Mouse (Mus musculus): Measurements from ENCODE around the gene Tmem45a2. TPM values are rescaled to one million over a fixed set of nuclear protein-coding genes. Genes with fewer than 3 reads are reported as not detected.

Gene Tmem45a2
- polyA plus RNA-seq (2015; fragmentation: Nextera tagmentation; extraction: Ambion mirVana) = not detected in 2 replicates

GRCm38 (mm10) chr16:57071132-57071639 lies at the start of gene Tmem45a2:
Gene Tmem45a2 (minus strand): TSS chr16:57071372.
- H3K4me2 ChIP-seq = no peak within 1 kb of the TSS
- no peak for ATAC-seq
- no peaks in the 10 kb centered on the region for H3K4me1 ChIP-seq
- H3K9me3 ChIP-seq (replicated peaks) = no peaks in the 10 kb centered on the region
- no peak within 1 kb of the TSS for H3K9ac ChIP-seq
- no peaks in the 10 kb centered on the region for H3K27me3 ChIP-seq
- no peaks in the 10 kb centered on the region for H3K36me3 ChIP-seq (ENCODE audit: poor library complexity, severe bottlenecking)
- H3K27ac ChIP-seq = no peak within 1 kb of the TSS
- WGBS = 94% methylated on average over 5 of the region's 5 CpGs
- H3K4me3 ChIP-seq = no peak within 1 kb of the TSS

DNA sequence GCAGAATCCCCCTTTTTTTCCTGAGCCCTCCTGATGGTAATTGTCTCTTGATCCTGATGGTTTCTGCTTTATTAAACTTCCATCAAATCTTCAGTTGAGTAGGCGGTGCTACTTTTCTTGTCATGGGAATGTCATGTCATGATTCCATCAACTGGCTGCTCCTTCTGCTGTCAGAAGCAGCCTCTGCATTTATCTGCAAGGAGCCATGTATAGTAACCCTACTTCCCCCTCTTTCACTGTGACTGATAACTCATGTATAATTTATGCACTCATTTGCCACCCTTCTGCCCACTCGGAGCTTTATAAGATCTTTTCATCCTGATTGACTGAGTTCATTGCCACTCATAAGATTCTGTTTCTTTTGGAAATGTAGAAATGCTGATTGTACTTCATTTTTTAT lies 46.4 kb upstream of the Tmem45a2 start:
- Histone ChIP-seq H3K4me3 (no peak overlapping the region), H3K9ac (no peak overlapping the region), H3K36me3 (ENCODE audit: poor library complexity, severe bottlenecking) (no peaks in the 10 kb centered on the region), H3K27ac (no peak overlapping the region), H3K9me3 (replicated peaks) (no peaks in the 10 kb centered on the region), H3K4me1 (peaks cover 4% of the 10 kb centered on the region), H3K27me3 (no peaks in the 10 kb centered on the region), H3K4me2 (no peak overlapping the region)
- no peak for ATAC-seq
- 67% methylated on average over 2 of the region's 2 CpGs for WGBS

- Histone ChIP-seq H3K9me3 (replicated peaks) (no peaks in the 10 kb centered on the region), H3K4me3 (no peak overlapping the region), H3K27ac (no peak overlapping the region), H3K9ac (no peak overlapping the region), H3K27me3 (no peaks in the 10 kb centered on the region), H3K4me2 (no peak overlapping the region), H3K36me3 (ENCODE audit: poor library complexity, severe bottlenecking) (no peaks in the 10 kb centered on the region), H3K4me1 (no peaks in the 10 kb centered on the region)
- ATAC-seq = no peak
Measured at GRCm38 (mm10) chr16:57116066-57116465, 44.9 kb upstream of the Tmem45a2 start.

GRCm38 (mm10) chr16:57106185-57106960 lies 35.2 kb upstream of the Tmem45a2 start:
- H3K27me3 ChIP-seq = no peaks in the 10 kb centered on the region
- WGBS = 83% methylated on average over 5 of the region's 5 CpGs

GRCm38 (mm10) chr16:57101174-57101573 lies 30.0 kb upstream of the Tmem45a2 start:
- 89% methylated on average over 1 of the region's 1 CpGs for WGBS
- H3K9ac ChIP-seq = no peak overlapping the region
- H3K9me3 ChIP-seq (replicated peaks) = no peaks in the 10 kb centered on the region
- ATAC-seq = no peak
- no peak overlapping the region for H3K4me2 ChIP-seq
- no peaks in the 10 kb centered on the region for H3K27me3 ChIP-seq
- no peak overlapping the region for H3K27ac ChIP-seq
- H3K36me3 ChIP-seq (ENCODE audit: poor library complexity, severe bottlenecking) = no peaks in the 10 kb centered on the region
- H3K4me3 ChIP-seq = no peak overlapping the region
- H3K4me1 ChIP-seq = no peaks in the 10 kb centered on the region

More at GRCm38 (mm10) chr16:57106185-57106960, 35.2 kb upstream of the Tmem45a2 start:
- Histone ChIP-seq H3K9me3 (replicated peaks) (no peaks in the 10 kb centered on the region), H3K27ac (no peak overlapping the region), H3K4me2 (no peak overlapping the region), H3K4me3 (no peak overlapping the region), H3K4me1 (no peaks in the 10 kb centered on the region), H3K9ac (no peak overlapping the region), H3K36me3 (ENCODE audit: poor library complexity, severe bottlenecking) (no peaks in the 10 kb centered on the region)
- ATAC-seq = no peak

DNA sequence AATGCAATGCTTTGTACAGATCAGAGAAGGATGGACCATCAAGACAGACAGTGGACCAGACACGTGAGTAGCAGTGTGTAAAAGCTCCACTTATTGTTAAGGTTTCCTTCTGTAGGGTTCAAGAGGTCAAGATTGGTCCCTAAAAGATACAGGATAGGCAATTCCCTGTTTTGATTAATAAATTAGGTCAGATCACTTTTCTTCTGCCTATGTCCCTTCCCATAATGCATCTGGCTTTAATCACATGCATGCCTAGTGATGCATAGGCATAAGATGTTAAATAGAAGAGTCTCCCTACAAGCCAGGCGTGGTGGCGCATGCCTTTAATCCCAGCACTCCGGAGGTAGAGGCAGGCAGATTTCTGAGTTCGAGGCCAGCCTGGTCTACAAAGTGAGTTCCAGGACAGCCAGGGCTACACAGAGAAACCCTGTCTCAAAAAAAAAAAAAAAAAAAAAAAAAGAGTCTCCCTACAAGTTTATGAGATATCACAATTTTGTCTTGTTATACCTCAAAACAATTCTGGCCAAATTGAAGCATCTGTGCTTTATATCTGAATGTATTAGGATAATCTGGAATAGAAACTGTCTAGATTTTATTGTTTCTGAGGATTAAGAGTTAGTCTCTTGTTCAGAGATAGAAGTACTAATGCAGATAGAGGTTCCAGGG lies 28.5 kb upstream of the Tmem45a2 start:
- no peaks in the 10 kb centered on the region for H3K27me3 ChIP-seq
- no peaks in the 10 kb centered on the region for H3K9me3 ChIP-seq (replicated peaks)
- H3K4me1 ChIP-seq = no peaks in the 10 kb centered on the region
- no peak for ATAC-seq
- H3K4me3 ChIP-seq = no peak overlapping the region
- H3K27ac ChIP-seq = no peak overlapping the region
- H3K4me2 ChIP-seq = no peak overlapping the region
- 80% methylated on average over 5 of the region's 5 CpGs for WGBS
- no peak overlapping the region for H3K9ac ChIP-seq
- no peaks in the 10 kb centered on the region for H3K36me3 ChIP-seq (ENCODE audit: poor library complexity, severe bottlenecking)

DNA sequence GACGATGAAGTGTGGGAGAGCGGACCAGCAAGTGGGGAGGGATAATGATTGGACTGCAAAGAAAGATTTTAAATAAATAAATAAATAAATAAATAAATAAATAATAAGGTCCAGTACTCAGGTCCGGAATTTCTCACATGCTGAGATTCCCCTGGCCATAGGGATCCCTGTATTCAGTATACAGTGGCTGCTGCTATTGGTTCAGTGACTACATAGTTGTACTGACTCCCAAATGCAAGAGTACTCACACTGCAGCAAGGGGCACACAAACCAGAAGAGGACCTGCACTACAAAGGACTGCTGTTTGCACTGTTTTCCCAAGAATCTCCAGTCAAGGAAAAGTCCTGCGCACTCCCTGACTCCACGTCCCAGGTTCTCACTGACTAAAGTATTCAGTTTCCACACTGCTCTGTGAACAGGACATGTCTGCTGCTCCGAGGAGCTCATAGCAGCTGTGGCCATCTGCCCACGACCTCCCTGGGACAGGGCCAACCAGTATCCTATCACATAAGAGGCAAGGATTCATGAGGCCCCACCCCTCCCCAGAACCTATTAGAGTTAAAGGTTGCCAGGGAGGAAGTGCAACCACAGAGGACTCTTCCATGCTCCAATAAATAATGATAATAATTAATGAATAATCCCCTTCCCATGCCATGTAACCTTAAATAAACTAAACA lies 27.4 kb upstream of the Tmem45a2 start:
- 77% methylated on average over 7 of the region's 7 CpGs for WGBS
- H3K36me3 ChIP-seq (ENCODE audit: poor library complexity, severe bottlenecking) = no peaks in the 10 kb centered on the region
- H3K9ac ChIP-seq = no peak overlapping the region
- H3K27me3 ChIP-seq = no peaks in the 10 kb centered on the region
- no peak overlapping the region for H3K27ac ChIP-seq
- ATAC-seq = no peak
- H3K4me2 ChIP-seq = no peak overlapping the region
- no peaks in the 10 kb centered on the region for H3K4me1 ChIP-seq
- H3K9me3 ChIP-seq (replicated peaks) = no peaks in the 10 kb centered on the region
- no peak overlapping the region for H3K4me3 ChIP-seq

- no peaks in the 10 kb centered on the region for H3K4me1 ChIP-seq
- 71% methylated on average over 6 of the region's 6 CpGs for WGBS
- ATAC-seq = no peak; the same call in 1 of the 2 replicates
Measured at GRCm38 (mm10) chr16:57092911-57093605, 21.9 kb upstream of the Tmem45a2 start.

GRCm38 (mm10) chr16:57092460-57092859 lies 21.3 kb upstream of the Tmem45a2 start:
- WGBS = 41% methylated on average over 4 of the region's 4 CpGs

More at GRCm38 (mm10) chr16:57092911-57093605, 21.9 kb upstream of the Tmem45a2 start:
- H3K36me3 ChIP-seq (ENCODE audit: poor library complexity, severe bottlenecking) = no peaks in the 10 kb centered on the region
- no peak overlapping the region for H3K9ac ChIP-seq
- no peak overlapping the region for H3K4me2 ChIP-seq
- no peaks in the 10 kb centered on the region for H3K27me3 ChIP-seq
- no peak overlapping the region for H3K4me3 ChIP-seq
- no peak overlapping the region for H3K27ac ChIP-seq
- no peaks in the 10 kb centered on the region for H3K9me3 ChIP-seq (replicated peaks)

GRCm38 (mm10) chr16:57079577-57079976 lies 8.4 kb upstream of the Tmem45a2 start:
- 83% methylated on average over 4 of the region's 4 CpGs for WGBS
- no peak for ATAC-seq
- Histone ChIP-seq H3K27ac (no peak overlapping the region), H3K9me3 (replicated peaks) (no peaks in the 10 kb centered on the region), H3K9ac (no peak overlapping the region), H3K4me2 (no peak overlapping the region), H3K36me3 (ENCODE audit: poor library complexity, severe bottlenecking) (no peaks in the 10 kb centered on the region), H3K27me3 (no peaks in the 10 kb centered on the region), H3K4me3 (no peak overlapping the region), H3K4me1 (no peaks in the 10 kb centered on the region)

More at GRCm38 (mm10) chr16:57092460-57092859, 21.3 kb upstream of the Tmem45a2 start:
- Histone ChIP-seq H3K4me1 (no peaks in the 10 kb centered on the region), H3K9me3 (replicated peaks) (no peaks in the 10 kb centered on the region), H3K4me3 (no peak overlapping the region), H3K27me3 (no peaks in the 10 kb centered on the region), H3K27ac (no peak overlapping the region), H3K4me2 (no peak overlapping the region), H3K9ac (no peak overlapping the region), H3K36me3 (ENCODE audit: poor library complexity, severe bottlenecking) (no peaks in the 10 kb centered on the region)
- peak; percentile 87 for ATAC-seq

DNA sequence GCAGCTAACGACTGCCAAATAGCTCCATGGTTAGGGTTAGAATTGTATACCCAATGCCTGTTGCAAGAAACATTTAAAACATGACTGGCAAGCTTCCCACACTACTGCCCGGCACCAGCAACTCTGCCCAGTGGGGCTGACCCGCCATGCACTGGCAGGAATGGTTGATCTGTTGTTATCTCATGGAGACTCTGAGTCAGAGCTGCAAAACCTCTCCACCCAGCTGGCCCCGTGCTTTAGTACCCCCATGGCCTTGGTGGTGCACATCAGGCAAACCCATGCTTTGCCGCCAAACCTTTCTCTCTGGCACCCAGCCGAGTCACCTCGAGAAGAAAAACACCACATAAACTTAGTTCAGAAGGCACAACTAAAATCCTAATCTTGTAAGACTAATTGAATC lies 4.8 kb upstream of the Tmem45a2 start:
- Histone ChIP-seq H3K36me3 (ENCODE audit: poor library complexity, severe bottlenecking) (no peaks in the 10 kb centered on the region), H3K27me3 (no peaks in the 10 kb centered on the region), H3K9ac (no peak overlapping the region), H3K27ac (no peak overlapping the region), H3K4me1 (no peaks in the 10 kb centered on the region), H3K4me3 (no peak overlapping the region), H3K4me2 (no peak overlapping the region), H3K9me3 (replicated peaks) (no peaks in the 10 kb centered on the region)
- WGBS = 76% methylated on average over 7 of the region's 7 CpGs
- no peak for ATAC-seq
